Mouse (Mus musculus): Measurements from ENCODE around the gene Cbln3. TPM values are rescaled to one million over a fixed set of nuclear protein-coding genes. Genes with fewer than 3 reads are reported as not detected.

The Cbln3 gene
- polyA plus RNA-seq, 1 experiment from 2014 or later: 0.20 TPM

- 37% methylated on average over 7 of the region's 7 CpGs for WGBS (ENCODE audit: insufficient replicate concordance)
- H3K27me3 ChIP-seq: no peaks in the 10 kb centered on the region
- H3K4me2 ChIP-seq: no peak overlapping the region
- ATAC-seq (ENCODE audit: insufficient read depth): peak; percentile 49; the same call in 1 of the 2 replicates
- H3K9me3 ChIP-seq (replicated peaks): no peaks in the 10 kb centered on the region
- H3K27ac ChIP-seq (replicated peaks): no peak overlapping the region
- 0 out of 2 replicates have a peak, but pooled peaks cover 13% of the 10 kb centered on the region for H3K36me3 ChIP-seq (replicated peaks)
- no peak overlapping the region for H3K4me3 ChIP-seq (replicated peaks)
- peaks cover 20% of the 10 kb centered on the region; the same call in 1 of the 2 replicates for H3K4me1 ChIP-seq (replicated peaks)
- no peak overlapping the region for H3K9ac ChIP-seq
Measured at GRCm38 (mm10) chr14:55863773-55864172, 20.4 kb downstream of the Cbln3 start.

GRCm38 (mm10) chr14:55862970-55863369 lies 21.2 kb downstream of the Cbln3 start:
- no peak for ATAC-seq (ENCODE audit: insufficient read depth)
- Histone ChIP-seq H3K9me3 (replicated peaks) (no peaks in the 10 kb centered on the region), H3K27ac (replicated peaks) (no peak overlapping the region), H3K9ac (no peak overlapping the region), H3K36me3 (replicated peaks) (0 out of 2 replicates have a peak, but pooled peaks cover 7% of the 10 kb centered on the region), H3K4me1 (replicated peaks) (peaks cover 20% of the 10 kb centered on the region; the same call in 1 of the 2 replicates), H3K27me3 (no peaks in the 10 kb centered on the region), H3K4me2 (no peak overlapping the region), H3K4me3 (replicated peaks) (no peak overlapping the region)
- 81% methylated on average over 10 of the region's 10 CpGs for WGBS (ENCODE audit: insufficient replicate concordance)

- no peak overlapping the region for H3K4me2 ChIP-seq
- peaks cover 20% of the 10 kb centered on the region for H3K4me1 ChIP-seq (replicated peaks)
- ATAC-seq (ENCODE audit: insufficient read depth): no peak
- H3K9me3 ChIP-seq (replicated peaks): no peaks in the 10 kb centered on the region
- 75% methylated on average over 6 of the region's 6 CpGs for WGBS (ENCODE audit: insufficient replicate concordance)
- no peak overlapping the region for H3K9ac ChIP-seq
- H3K27ac ChIP-seq (replicated peaks): no peak overlapping the region
- H3K4me3 ChIP-seq (replicated peaks): no peak overlapping the region
- H3K27me3 ChIP-seq: no peaks in the 10 kb centered on the region
- H3K36me3 ChIP-seq (replicated peaks): 0 out of 2 replicates have a peak, but pooled peaks cover 7% of the 10 kb centered on the region
Measured at GRCm38 (mm10) chr14:55862186-55862585, 22.0 kb downstream of the Cbln3 start.

GRCm38 (mm10) chr14:55857588-55857987 lies 26.6 kb downstream of the Cbln3 start:
- Histone ChIP-seq H3K27ac (replicated peaks) (no peak overlapping the region), H3K27me3 (peaks cover 21% of the 10 kb centered on the region), H3K9ac (no peak overlapping the region), H3K4me3 (replicated peaks) (no peak overlapping the region), H3K4me1 (replicated peaks) (peaks cover 47% of the 10 kb centered on the region), H3K9me3 (replicated peaks) (no peaks in the 10 kb centered on the region), H3K4me2 (no peak overlapping the region), H3K36me3 (replicated peaks) (no peaks in the 10 kb centered on the region)
- WGBS (ENCODE audit: insufficient replicate concordance): 62% methylated on average over 4 of the region's 4 CpGs
- no peak for ATAC-seq (ENCODE audit: insufficient read depth)

- Histone ChIP-seq H3K27ac (replicated peaks) (peak overlapping the region; percentile 53), H3K9me3 (replicated peaks) (no peaks in the 10 kb centered on the region), H3K9ac (peak overlapping the region; percentile 32; the same call in 1 of the 2 replicates), H3K36me3 (replicated peaks) (no peaks in the 10 kb centered on the region), H3K4me1 (replicated peaks) (peaks cover 34% of the 10 kb centered on the region), H3K4me2 (peak overlapping the region; percentile 72), H3K27me3 (peaks cover 31% of the 10 kb centered on the region), H3K4me3 (replicated peaks) (peak overlapping the region; percentile 57)
- 0 out of 2 replicates have a peak, but pooled peaks have one; percentile 14 for ATAC-seq (ENCODE audit: insufficient read depth)
- 8% methylated on average over 4 of the region's 4 CpGs for WGBS (ENCODE audit: insufficient replicate concordance)
Measured at GRCm38 (mm10) chr14:55855101-55855561, 29.1 kb downstream of the Cbln3 start.

- H3K27me3 ChIP-seq: peaks cover 31% of the 10 kb centered on the region
- peak overlapping the region; percentile 53 for H3K27ac ChIP-seq (replicated peaks)
- 3% methylated on average over 9 of the region's 9 CpGs for WGBS (ENCODE audit: insufficient replicate concordance)
- H3K9me3 ChIP-seq (replicated peaks): no peaks in the 10 kb centered on the region
- peak overlapping the region; percentile 72 for H3K4me2 ChIP-seq
- peak overlapping the region; percentile 57 for H3K4me3 ChIP-seq (replicated peaks)
- peaks cover 34% of the 10 kb centered on the region for H3K4me1 ChIP-seq (replicated peaks)
- peak overlapping the region; percentile 32 for H3K9ac ChIP-seq
- ATAC-seq (ENCODE audit: insufficient read depth): no peak
- H3K36me3 ChIP-seq (replicated peaks): no peaks in the 10 kb centered on the region
Measured at GRCm38 (mm10) chr14:55854406-55855100, 29.6 kb downstream of the Cbln3 start.

GRCm38 (mm10) chr14:55853621-55854285 lies 30.4 kb downstream of the Cbln3 start, which contains the start of gene Nynrin:
Gene Nynrin, plus strand, starts transcription at chr14:55854010.
- 3% methylated on average over 33 of the region's 33 CpGs for WGBS (ENCODE audit: insufficient replicate concordance)
- H3K36me3 ChIP-seq (replicated peaks): no peaks in the 10 kb centered on the region
- ATAC-seq (ENCODE audit: insufficient read depth): peak; percentile 68
- peaks cover 31% of the 10 kb centered on the region for H3K27me3 ChIP-seq
- H3K4me3 ChIP-seq (replicated peaks): peak within 1 kb of the TSS; percentile 57
- peak within 1 kb of the TSS; percentile 72 for H3K4me2 ChIP-seq
- H3K9me3 ChIP-seq (replicated peaks): no peaks in the 10 kb centered on the region
- H3K4me1 ChIP-seq (replicated peaks): peaks cover 34% of the 10 kb centered on the region
- H3K27ac ChIP-seq (replicated peaks): peak within 1 kb of the TSS; percentile 53
- H3K9ac ChIP-seq: peak within 1 kb of the TSS; percentile 32

GRCm38 (mm10) chr14:55852646-55853551 lies 31.3 kb downstream of the Cbln3 start:
- H3K4me2 ChIP-seq: peak overlapping the region; percentile 72; the same call in 1 of the 2 replicates
- H3K27ac ChIP-seq (replicated peaks): peak overlapping the region; percentile 53
- peaks cover 31% of the 10 kb centered on the region for H3K27me3 ChIP-seq
- WGBS (ENCODE audit: insufficient replicate concordance): 18% methylated on average over 11 of the region's 11 CpGs
- H3K9me3 ChIP-seq (replicated peaks): no peaks in the 10 kb centered on the region
- no peaks in the 10 kb centered on the region for H3K36me3 ChIP-seq (replicated peaks)
- H3K4me3 ChIP-seq (replicated peaks): no peak overlapping the region
- ATAC-seq (ENCODE audit: insufficient read depth): peak; percentile 54; the same call in 1 of the 2 replicates
- peaks cover 34% of the 10 kb centered on the region for H3K4me1 ChIP-seq (replicated peaks)
- H3K9ac ChIP-seq: no peak overlapping the region

GRCm38 (mm10) chr14:55850885-55851284 lies 33.3 kb downstream of the Cbln3 start:
- 44% methylated on average over 6 of the region's 6 CpGs for WGBS (ENCODE audit: insufficient replicate concordance)
- Histone ChIP-seq H3K4me2 (no peak overlapping the region), H3K9me3 (replicated peaks) (no peaks in the 10 kb centered on the region), H3K27me3 (peaks cover 31% of the 10 kb centered on the region), H3K4me3 (replicated peaks) (no peak overlapping the region), H3K36me3 (replicated peaks) (no peaks in the 10 kb centered on the region), H3K9ac (no peak overlapping the region), H3K27ac (replicated peaks) (no peak overlapping the region), H3K4me1 (replicated peaks) (peaks cover 29% of the 10 kb centered on the region)
- no peak for ATAC-seq (ENCODE audit: insufficient read depth)

- ATAC-seq (ENCODE audit: insufficient read depth): peak; percentile 56
- Histone ChIP-seq H3K36me3 (replicated peaks) (no peaks in the 10 kb centered on the region), H3K4me1 (replicated peaks) (no peaks in the 10 kb centered on the region), H3K27me3 (0 out of 2 replicates have a peak, but pooled peaks cover under 1% of the 10 kb centered on the region), H3K9me3 (replicated peaks) (no peaks in the 10 kb centered on the region), H3K4me3 (replicated peaks) (no peak overlapping the region), H3K9ac (no peak overlapping the region), H3K27ac (replicated peaks) (no peak overlapping the region), H3K4me2 (no peak overlapping the region)
- WGBS (ENCODE audit: insufficient replicate concordance): 63% methylated on average over 9 of the region's 9 CpGs
Measured at GRCm38 (mm10) chr14:55845506-55846294, 38.5 kb downstream of the Cbln3 start.
